Mouse (Mus musculus): ENCODE data around the gene Gal3st4.
"Not testable (repeated sequence)": the region's sequence is repeated elsewhere in the genome, so short reads cannot be mapped to it uniquely, and the experiment has no call there.

Gal3st4 gene

DNA sequence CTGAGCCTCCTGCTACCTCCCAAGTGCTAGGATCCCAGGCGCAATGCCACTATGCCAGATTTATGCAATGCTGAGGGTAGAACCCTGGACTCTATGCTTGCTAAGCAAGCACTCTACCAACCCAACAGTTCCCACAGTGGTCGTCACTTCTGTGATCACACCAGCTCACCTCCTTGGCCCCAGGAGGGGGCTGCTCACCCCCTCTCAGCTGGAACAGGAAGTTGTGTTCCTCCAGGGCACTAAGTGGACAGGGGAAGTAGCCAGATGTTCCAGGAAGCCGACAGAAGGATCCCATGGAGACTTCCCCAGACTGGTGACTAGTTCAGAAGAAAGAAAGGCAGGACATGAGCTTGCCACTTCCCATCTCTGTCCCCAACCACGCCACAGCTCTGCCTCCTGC lies 10.6 kb downstream of the Gal3st4 start:
- no peak for DNase-seq (ENCODE audit: low spot score)

DNA sequence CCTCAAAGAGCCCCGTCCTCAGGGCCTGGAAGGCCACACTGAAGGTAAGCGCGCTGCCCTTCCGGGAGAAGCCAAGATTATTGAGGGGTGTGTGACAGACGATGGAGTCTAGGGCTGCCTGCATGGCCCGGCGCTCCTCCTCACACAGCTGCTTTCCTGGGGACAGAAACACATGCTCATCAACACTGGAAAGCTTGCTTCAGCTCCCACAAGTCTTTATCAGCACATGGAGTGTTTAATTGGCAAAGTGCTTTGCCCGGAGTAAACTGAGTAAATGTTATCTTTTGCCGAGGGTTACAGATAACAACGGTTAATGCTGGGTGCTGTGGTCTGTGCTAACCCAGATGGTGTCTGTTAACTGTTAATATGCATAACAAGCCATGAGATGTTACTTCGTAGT lies 11.8 kb downstream of the Gal3st4 start:
- DNase-seq (ENCODE audit: low spot score) = no peak

DNA sequence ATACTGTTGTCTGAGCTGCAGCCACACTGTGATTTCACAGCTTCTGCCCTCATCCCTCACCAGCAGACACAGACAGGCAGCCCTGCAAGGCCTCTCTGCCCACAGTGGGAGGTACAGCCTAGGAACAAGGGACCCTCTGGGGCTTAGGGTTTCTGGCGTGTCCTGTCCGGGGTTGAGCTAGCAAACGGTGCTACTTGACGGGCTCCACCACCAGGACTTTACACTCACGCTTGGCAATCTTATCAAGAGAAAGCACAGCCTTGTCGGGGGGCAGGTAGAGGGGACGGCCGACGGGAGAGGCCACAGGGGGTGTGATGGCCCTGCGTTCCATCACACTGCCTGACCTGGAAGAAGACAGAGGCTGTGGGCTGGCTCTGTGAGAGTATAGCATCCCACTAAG lies 12.6 kb downstream of the Gal3st4 start:
- DNase-seq (ENCODE audit: low spot score) = no peak

DNA sequence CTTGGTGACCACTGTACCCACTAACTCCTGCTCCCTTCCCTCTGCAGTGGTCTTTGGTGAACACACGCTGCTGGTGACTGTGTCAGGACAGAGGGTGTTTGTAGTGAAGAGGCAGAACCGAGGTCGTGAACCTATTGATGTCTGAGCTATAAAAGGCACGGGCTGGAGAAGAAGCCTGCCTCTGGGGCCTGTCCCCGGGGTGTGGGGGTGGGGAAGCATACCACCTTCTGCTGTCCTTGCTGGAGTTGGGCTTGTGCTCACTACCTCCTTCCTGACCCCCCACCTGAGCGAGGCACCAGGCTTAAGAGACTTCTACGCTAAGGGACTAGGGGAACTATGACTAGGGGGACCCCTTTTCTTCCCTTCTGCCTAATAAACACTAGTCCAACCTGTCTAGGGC lies 13.6 kb downstream of the Gal3st4 start:
- DNase-seq (ENCODE audit: low spot score) = no peak

DNA sequence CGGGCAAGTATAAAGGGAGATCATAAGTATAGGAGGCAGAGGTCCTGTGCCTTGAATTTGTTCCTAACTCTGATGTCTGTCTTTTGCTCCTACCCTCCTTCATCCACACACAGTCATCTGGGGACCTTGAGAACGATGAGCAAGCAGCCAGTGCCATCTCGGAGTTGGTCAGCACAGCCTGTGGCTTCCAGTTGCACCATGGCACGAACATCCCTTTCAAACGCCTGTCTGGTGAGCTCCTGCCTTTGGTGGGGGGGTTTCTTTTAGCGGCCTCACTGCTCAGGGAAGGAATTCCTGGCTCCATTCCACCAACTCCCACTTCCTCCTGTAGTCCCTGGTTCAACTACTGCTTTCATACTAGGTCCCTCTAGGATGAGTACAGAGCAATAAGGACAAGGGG lies 14.1 kb downstream of the Gal3st4 start:
- DNase-seq (ENCODE audit: low spot score) = no peak

DNA sequence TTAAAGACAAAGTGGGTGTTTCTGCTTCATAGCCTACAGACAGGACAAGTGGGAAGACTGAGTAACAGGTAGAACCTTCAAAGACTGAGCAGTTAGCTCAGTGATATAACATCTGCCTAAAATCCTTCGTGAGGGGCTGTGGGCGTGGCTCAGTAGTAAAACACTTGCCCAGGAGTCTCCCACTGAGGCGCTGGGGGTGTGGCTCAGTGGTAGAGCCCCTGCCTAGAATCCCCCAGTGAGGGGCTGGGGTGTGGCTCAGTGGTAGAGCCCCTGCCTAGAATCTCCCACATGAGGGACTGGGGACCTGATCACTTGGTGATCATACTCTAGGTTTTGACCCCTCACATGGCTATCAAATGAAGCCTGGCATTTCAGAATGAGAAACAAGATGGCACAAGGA lies 14.6 kb downstream of the Gal3st4 start:
- no peak for DNase-seq (ENCODE audit: low spot score)

DNA sequence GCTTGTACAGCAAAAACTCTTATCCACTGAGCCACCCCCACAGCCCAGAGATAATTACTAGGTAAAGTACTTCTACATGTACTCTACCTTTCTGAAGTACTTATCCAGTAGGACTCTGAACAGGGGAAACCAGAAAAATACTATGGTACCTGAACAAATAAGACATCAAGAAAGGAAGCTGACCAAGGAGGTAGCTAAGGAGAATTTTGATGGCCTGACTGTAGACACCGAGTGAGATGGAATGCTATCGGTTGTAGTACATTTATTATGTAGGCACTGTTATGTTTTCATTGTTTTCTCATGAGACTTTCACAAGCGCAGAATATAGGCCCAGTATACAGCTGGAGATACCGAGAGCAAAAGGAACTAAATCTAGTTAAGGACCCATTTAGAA lies 15.1 kb downstream of the Gal3st4 start:
- no peak for DNase-seq (ENCODE audit: low spot score)

DNA sequence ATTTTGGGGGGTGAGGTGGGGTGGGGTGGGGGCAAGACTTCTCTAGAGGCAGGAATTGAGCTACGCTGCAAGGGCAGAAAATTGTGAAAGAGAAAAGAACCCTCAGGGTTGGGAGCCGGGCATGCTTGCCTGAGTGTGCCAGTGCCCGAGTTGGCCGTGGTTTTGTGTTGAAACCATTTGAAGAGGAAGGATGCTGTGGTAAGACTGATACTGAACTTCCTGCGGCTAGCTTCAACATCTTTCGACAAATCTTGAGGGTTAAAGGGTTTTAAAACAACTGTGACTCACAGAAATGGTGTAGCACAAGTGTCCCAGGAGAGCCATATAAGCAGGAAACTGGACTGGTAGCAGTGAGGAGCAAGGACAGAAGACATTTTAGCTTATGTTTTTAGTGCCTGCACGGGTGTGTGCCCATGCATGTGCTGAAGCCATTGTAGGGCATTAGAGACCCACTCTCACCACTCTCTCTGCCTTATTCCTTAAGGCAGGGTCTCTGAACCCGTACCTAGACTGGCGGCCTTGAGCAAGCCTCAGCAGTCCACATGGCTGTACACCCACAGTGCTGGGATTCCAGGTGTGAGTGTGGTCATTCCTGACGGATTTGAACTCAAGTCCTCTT lies 15.6 kb downstream of the Gal3st4 start:
- DNase-seq (ENCODE audit: low spot score) = no peak

DNA sequence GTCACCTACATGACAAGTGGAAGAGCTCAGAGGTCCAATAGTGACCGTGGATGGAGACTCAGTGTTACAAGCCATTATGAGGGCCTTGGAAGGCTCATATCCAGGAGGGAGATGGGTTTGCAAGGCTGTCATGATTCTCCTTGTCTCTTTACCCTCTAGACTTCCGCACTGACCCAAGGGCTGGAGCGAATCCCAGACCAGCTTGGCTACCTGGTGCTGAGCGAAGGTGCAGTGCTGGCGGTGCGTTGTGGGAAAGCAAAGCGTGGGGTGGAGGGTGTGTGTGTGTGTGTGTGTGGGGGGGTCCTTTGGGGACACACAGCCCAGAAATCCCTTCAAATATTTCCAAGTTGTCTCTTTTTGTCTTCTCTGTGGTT lies 16.6 kb downstream of the Gal3st4 start:
- DNase-seq (ENCODE audit: low spot score) = no peak

DNA sequence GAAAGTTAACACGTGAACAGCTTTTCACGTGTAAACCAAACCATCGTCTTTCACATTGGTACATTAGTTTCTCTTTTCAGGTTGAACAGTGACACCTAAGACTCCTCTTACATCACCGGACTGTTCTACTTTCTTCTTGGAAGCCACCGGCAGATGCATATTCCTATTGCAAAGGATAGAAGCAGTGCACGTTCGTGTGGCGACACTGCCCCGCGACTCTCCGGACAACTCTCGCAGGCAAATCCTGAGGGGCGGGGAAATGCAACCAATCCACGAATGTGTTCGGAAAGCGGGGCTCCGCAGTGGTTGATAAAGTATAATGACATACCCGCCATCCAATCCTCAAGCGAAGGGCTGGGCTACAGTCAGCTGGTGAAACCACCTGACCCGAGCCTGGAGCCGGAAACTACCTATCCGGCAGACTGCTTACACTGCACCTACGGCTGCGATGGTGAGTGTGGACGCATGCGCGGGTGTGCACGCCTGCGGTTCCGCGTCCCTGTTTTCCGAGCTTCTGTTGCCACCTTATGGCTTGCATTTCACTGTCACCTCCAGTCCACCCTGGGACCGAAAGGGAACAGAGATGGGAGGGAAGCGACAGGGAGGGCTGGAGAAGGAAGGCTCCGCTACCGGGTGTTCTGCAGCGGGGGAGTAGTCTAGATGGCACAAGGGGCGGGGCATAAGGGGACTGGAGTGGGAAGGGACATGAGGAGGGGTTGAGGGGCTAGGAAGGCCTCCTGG lies 17.1 kb downstream of the Gal3st4 start, which contains the start of gene Lamtor4:
TSS of gene Lamtor4 (plus strand) at position 130 of the 741 bp plus-strand sequence.
- DNase-seq (ENCODE audit: low spot score) = peak; percentile 97

DNA sequence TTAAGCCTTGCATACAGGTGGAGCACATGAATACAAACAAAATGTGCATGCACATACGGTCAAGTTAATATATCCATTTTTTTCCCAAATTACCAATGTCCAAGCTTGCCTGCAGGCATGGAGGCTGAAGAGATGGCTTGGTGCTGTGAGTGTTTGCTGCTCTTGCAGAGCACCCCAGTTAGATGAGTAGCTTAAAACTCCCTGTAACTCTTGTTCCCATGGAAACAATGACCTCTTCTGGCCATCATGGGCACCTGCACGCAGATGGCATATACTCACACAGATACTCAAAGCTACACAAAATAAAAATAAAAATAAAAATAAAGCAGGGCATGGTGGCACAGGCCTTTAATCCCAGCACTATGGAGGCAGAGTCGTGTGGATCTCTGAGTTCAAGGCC lies 19.6 kb downstream of the Gal3st4 start:
- DNase-seq (ENCODE audit: low spot score) = no peak

DNA sequence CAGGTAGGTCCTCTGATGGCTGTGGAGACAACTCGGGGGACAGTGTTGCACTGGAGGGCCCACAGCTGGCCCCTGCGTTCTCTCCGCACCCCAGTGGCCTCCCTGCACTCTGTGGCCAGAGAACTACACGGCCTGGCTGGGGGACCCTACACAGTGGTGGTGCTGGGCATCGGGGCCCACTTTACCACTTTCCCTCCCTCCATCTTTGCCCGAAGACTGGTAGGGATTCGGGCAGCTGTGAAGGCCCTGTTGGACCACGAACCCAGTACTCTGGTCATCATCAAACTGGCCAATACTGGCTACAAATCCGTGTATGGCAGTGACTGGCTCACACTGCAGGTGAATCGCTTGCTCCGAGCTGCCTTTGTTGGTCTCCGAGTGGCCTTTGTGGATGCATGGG lies 21.5 kb downstream of the Gal3st4 start:
- DNase-seq (ENCODE audit: low spot score) = no peak

DNA sequence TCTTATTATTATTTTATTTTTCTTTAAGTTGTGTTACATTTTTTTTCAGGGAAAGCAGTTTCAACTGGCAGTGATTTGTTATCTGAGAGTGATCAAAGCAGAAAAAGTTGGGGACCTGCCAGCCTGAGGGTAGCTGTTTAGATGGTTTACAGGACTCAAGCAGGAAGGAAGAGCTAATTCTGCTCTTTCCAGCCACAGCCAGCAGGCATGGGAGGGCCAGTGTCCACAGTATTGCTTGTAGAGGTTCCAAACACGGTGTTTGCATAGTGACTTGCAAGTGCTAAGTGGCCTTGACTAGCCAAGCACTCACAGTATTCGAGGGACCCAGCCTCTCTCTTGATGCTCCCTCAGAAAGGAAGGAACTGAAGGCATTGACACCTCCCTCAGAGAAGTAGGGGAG lies 31.1 kb downstream of the Gal3st4 start:
- no peak for DNase-seq (ENCODE audit: low spot score)

DNA sequence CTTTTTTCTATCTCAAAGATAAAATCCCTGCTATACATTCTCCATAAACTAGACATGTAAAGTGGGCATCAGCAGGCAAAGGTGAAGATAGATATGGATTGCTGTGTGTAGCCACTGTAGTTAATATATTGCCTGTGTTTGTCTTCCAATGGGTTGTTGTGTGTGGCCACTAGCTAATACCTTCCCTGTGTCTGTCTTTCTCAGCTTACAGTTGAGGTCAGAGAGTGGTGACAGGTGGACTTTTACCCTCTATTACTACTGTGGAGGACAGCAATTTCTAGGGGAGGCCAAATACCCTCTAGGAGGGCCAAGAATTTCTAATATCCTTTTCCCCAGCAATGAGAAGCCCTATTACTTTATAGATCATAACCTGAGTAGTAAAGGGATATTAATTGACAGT lies 38.4 kb downstream of the Gal3st4 start:
- no peak for DNase-seq (ENCODE audit: low spot score)

DNA sequence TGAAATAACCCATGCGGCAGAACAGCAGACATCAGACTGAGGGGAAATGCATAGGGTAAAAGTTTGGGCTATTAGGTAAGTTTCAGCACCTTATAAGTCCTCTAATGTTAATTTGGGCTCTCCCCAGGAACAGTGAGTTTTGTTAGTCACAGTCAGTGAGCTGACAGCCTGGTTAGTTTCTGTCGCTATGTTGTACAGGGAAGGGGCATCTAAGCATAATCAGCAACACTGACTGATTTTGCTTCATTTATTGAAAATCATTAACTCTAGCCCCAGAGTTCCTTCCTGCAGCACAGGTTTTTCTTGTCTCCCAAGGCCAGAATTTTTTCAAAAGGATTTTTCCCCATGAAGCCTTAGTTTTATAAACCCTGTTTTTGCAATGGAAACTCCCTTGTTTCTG lies 38.9 kb downstream of the Gal3st4 start:
- no peak for DNase-seq (ENCODE audit: low spot score)

DNA sequence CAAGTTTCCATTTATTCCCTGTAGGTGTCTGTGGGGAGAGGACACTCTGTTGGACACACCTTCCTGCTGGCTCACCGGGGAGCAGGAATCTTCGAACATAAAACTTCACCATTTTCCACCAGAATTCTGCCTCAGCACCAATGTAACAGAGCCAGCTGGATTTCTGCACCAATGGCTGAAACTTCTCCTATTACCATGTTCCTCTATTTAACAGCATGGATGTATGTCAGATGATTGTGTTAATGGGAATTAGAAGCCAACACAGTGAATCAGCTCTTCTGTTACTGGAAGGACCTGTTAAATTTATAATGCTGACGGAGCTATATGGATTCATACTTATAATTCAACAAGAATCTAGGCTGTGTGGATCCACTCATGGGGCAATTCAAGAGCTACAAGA lies 43.1 kb downstream of the Gal3st4 start:
- no peak for DNase-seq (ENCODE audit: low spot score)

DNA sequence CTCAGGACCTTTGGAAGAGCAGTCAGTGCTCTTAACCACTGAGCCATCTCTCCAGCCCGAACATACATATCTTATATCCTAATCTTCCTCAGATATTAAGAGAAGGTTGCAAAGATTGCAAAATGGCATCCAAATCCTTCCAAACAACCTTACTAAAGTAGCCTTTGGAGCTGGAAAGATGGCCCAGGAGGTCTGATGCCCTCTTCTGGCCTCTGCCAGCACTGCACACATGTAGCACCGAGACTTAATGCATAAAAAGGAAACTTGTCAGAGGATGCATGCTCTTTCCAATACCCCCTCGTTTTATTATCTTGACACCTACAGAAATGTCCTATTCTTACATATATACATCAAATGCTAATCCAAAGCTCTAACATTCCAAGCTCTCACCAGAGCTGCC lies 44.6 kb downstream of the Gal3st4 start:
- no peak for DNase-seq (ENCODE audit: low spot score)

DNA sequence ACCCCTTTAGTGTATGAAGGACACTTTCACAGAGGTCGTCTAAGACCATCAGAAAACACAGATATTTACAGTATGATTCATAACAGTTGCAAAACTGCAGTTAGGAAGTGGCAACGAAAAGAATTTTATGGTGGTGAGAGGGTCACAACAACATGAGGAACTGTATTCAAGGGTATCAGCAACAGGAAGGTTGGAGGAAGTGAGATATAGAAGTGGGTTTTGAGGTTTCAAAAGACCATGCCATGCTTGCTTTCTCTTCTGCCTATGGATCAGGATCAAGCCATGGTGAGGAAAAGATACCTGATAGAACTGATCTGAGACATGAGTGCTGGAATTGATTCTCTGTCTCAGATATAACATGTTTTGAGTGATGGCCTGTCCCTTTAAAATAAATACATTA lies 45.3 kb downstream of the Gal3st4 start:
- no peak for DNase-seq (ENCODE audit: low spot score)

DNA sequence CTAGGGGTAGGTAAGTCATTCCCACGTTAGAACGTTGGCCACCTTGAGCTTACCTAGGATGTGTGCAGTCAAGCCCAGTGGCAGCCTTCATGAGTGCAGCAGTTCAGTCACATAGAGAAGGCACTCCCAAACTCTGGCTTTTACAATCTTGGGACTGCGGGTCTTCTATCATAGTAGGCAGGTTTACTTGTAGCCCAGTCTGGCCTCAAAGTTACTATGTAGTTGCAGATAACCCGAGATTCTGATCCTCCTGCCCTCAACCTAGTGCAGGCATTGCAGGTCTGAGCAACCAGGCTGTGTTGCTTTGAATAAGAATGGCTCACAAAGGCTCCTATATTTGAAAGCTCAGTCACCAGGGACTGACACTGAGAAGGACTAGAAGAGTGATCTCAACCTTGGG lies 46.1 kb downstream of the Gal3st4 start:
- no peak for DNase-seq (ENCODE audit: low spot score)

DNA sequence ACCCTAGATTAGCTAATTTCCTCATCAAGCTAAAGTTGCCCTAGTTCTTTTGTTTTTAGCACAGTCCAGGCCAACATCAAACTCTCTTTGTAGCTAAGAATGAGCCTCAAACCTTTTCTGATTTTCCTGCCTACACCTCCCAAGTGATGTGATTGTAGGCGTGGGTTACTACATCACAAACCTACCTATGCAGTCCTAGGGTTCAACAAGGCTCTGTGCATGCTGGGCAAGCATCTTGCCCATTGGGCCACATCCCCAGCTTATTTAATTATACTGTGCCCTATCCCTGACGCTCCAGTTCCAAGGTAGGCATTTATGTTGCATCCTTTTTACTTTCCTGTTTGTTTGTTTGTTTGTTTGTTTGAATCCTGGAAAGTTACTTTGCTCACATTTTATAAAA lies 46.9 kb downstream of the Gal3st4 start, which contains the start of gene Nxpe5:
TSS of gene Nxpe5 (plus strand) at position 199 of the 400 bp plus-strand sequence.
- DNase-seq (ENCODE audit: low spot score) = no peak

DNA sequence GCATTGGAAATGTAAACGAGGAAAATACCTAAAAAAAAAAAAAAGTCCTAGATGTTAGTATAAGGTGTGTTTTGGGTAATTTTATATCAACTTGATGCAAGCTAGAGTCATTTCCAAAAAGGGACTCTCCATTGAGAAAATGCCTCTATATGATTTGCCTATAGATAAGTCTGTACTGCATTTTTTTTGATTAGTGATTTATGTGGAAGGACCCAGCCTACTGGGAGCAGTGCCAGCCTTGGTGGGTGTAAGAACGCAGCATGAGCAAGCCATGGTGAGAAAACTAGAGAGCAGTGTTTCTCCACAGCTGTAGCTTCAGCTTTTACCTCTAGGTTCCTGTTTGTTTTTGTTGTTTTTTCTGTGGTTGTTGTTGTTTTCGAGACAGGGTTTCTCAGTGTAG lies 49.4 kb downstream of the Gal3st4 start:
- no peak for DNase-seq (ENCODE audit: low spot score)

DNA sequence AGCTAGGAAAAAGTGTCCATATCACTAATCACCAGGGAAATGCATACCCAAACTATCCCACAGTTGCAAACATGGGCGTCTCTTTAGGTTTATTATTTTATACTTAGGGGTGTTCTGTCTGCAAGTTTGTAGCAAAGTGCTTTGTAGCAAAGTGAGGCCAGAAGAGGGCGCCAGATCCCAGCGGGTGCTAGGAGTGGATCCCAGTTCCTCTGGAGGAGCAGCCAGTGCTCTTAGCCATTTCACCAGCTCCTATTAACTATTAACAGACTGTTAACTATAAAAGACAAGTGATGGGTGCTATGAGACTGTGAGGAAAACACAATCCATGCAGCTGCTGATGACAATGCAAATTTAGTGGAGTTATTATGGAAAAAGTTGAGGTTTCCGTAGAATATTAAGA lies 50.5 kb downstream of the Gal3st4 start:
- peak; percentile 79 for DNase-seq (ENCODE audit: low spot score)

DNA sequence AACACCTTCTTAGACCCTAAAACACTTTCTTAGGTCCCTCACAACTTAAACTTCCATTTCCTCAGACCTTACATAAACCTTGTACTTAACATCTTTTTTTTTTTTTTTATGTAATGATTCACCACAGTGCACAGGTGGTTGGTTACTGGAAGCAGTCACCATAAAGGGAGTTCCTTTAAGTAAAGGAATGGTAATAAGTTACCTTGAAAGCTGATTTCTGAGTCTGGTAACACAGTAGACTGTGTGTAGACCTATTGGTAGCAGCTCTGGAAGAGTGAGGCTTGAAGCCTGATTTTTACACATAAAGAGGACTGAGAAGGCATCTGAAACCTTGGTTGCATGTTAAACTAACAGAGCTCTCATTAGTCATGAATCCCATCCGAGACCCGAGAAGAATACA lies 52.8 kb downstream of the Gal3st4 start:
- no peak for DNase-seq (ENCODE audit: low spot score)

DNA sequence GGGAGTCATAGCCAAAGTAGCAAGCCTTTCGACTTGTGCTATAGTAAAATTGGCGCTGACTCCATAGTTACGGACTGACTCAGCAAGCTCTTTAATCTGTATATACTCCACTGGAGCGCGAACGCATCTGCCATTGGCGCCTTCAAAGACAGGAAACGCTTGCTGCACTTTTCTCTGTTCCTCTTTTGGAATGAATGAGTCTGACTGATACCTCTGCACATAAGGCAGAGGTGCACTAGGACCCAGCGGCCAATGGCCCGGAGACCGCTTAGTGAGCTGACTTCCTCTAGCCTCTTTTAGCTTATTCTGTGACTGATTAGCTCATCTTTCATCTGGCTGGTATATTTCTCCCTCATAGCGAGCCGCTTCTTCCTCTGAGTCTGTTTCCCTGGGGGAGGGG lies 56.0 kb downstream of the Gal3st4 start:
- DNase-seq (ENCODE audit: low spot score) = not testable (repeated sequence)
